Mouse (Mus musculus): ENCODE results near the gene Rab25. TPM values are rescaled to one million over a fixed set of nuclear protein-coding genes. Genes with fewer than 3 reads are reported as not detected.

Rab25 gene
- total RNA-seq, 2 experiments from 2014 or later: not detected

DNA sequence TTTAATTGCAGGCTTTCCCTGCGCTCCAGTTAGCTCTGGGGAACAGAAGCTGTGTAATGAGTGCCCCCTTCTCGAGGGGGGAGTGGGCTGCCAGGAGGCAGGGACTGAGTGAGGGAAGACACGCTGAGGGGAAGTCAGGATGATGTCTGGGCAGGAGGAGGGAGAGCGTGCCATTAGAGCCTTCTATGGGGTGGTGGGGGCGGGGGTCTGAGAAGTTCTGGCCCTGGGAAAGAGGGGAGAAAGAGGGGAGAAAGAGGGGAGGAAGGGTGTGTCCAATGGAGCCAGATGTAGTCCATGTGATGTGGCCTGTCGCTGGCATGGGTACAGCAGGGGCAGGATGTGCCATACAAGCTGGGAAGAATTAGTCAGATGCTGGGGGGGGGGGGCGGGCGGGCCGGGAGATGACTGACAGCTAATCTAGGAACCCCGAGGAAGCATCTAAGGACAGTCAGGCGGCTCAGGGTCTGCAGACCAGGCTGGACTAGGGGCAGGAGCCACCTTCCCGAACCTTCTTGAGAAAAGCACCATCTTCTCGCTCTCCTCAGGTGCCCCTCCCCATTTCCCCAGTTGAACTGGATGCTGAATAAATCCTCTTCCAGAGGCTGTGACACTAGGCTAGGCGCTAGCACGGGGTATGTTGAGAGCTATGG, 35.1 kb downstream of the Rab25 start:
- intact Hi-C loops (cut with DNase I): no loop called here
- DNase-seq (ENCODE audit: extremely low spot score in 1 of 2, low spot score in 2 of 2): no peak

DNA sequence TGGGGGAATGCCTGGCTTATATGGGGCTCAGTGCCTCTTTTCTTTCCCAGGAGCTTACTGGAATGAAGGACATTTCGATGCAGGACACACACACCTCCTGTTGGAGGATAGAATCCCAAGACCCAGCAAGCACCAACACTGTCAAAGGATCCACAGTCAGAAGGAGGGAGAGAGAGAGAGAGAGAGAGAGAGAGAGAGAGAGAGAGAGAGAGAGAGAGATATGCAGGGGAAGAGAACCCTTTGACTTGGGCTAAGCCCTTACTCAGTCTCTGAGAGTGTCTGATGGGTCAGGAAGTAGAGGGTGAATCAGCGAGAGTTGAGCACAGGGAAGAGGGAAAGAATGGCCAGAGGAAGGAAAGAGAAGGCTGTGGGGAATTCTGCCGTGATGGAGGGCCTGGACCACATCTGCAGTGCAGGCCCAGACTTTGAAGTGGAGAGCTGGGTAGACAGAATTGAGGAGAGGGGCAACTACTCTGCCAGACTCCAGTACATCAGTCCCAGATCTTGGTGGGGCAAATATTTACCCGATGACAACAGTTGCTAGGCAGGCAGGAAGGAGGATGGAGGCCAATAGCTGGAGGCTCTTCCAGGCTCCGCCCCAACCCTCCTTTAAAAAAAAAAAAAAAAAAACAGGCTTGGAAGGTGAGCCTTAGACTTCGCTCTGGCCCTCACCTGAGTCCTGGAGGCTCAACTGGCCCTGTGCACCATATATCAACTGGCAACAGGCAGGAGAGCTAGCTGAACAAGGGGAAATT, 35.8 kb downstream of the Rab25 start:
- intact Hi-C loops (cut with DNase I): no loop called here

DNA sequence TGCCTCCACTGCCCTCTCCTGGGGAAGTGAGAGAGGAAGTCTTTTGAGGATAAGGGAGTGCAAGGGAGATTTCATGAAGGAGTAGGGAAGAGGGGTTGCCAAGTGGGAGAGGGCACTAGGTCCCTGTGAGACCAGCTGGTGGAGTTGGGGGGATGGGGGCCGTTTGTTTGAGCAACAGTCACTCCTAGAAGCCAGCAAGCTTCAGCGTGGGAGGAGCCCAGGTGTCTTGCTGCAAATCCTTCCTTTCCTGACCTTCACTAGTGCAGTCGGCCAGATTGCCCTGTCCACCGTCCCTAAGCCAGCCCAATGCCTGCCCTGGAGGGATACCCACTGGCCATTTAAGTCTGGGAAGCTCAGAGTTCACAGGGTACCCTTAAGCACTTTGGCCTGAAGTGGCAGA, 36.5 kb downstream of the Rab25 start:
- no peak for DNase-seq (ENCODE audit: extremely low spot score in 1 of 2, low spot score in 2 of 2)
- intact Hi-C loops (cut with DNase I): no loop called here

More for the DNA sequence above, 35.8 kb downstream of the Rab25 start:
- DNase-seq (ENCODE audit: extremely low spot score in 1 of 2, low spot score in 2 of 2): no peak

DNA sequence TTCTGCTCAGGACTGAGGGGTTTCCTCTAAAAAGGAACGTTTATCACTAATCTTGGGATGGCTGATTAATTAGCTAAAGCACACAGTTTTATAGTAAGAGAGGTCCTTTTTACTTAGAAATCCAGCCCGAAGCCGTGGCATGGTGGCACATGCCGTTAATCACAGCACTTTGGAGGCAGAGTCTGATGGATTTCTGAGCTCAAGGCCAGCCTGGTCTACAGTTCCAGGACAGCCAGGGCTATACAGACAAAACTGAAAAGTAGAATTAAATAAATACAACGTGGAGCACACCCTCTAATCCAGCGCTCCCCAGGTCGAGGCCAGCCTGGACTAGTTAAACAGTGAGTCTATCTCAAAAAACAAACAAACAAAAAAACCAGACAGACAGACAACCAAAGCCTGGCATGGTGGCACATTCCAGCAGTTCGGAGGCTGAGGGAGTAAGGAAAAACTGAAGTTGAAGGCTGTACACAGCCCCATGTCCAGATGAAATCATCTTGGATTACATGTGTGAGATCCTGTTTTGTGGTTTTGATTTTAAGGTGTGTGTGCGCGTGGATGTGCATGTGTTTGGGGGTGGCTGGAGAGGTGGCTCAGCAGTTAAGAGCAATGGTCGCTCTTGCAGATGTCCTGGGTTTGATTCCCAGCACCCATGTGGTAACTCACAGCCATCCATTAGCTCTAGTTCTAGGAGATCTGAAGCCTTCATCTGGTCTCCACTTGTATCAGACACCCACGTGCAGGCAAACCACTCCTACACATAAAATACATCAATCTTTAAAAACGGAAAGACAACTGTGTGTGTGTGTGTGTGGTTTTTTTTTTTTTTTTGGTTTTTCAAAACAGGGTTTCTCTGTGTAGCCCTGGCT, 37.4 kb downstream of the Rab25 start:
- intact Hi-C loops (cut with DNase I): no loop called here
- DNase-seq (ENCODE audit: extremely low spot score in 1 of 2, low spot score in 2 of 2): no peak

DNA sequence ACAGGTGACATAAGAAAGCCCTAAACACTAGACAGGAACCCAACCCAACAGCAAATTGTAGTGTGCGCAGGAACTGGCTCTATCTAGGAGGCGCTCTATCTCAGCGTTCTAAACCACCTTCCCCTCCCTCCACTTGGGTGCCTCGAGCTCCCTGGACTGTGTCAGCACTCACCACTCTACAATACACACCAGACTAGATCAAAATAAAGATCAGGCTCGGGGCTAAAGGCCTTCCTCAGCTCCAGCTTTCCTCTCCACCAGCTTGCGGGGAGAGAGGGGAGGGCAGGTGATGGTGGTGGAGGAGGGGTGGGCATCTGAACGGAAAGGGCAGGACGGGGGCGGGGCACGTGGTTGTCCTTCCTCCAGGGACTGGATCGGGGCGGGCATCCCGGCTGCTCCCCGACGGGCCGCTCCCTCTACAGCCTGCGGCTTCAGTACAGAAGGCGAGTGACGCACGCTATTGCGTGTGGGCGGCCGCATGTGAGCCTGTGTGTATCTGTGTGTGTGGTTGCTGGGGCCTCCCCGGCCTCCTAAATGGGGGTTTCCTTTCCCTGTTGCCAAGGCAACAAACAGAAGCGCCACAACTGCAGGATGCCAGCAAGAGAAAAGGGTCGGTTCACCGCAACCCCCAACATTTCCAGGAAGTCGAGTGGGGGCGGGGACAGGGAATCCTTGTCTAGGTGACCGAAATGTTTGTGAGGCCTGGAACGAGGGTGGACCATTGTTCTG, 38.2 kb downstream of the Rab25 start, which contains the start of gene Lmna:
Gene Lmna (minus strand): TSS at position 265 of the 729 bp plus-strand sequence.
- DNase-seq (ENCODE audit: extremely low spot score in 1 of 2, low spot score in 2 of 2): peak; percentile 90 to 98
- intact Hi-C loops (cut with DNase I): no loop called here

DNA sequence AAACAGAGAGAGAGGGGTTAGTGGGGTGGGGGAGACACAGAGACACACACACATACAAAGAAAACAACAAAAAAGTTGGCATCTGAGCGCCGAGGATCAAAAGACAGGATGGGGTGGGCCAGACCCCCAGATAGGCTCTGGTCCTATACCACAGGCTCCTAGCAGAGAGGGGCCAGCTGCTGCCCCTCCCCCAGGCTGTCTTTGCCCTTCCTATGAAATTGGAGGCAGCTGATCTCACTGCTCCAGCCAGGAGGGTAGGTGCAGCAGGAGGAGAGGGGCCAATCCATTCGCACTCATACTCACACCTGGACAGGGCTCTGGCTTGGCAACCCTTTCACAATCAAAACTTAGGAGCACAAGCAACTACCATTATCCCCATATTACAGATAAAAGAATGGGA, 38.9 kb downstream of the Rab25 start:
- intact Hi-C loops (cut with DNase I): no loop called here

DNA sequence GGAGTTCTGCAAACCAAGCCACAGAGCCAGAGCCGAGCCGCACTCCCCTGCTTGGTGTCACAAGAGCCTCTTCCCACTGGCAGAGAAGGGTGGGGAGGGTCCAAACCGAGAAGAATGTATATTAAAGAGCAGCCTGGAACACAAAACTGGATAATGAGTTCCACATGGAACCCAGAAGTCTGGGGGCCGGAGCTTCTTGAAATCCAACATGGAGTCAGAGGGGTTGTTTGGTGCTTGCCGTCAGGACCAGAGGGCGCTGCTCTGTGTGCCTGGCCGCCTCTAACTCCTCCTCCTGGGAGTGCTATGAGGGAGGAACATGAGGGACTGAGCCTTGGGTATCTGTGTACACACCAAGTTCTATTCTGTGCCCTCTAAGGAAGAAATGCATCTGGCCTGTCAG, 42.3 kb downstream of the Rab25 start:
- intact Hi-C loops (cut with DNase I): no loop called here
- no peak for DNase-seq (ENCODE audit: extremely low spot score in 1 of 2, low spot score in 2 of 2)

More for the DNA sequence above, 38.9 kb downstream of the Rab25 start:
- no peak for DNase-seq (ENCODE audit: extremely low spot score in 1 of 2, low spot score in 2 of 2)

DNA sequence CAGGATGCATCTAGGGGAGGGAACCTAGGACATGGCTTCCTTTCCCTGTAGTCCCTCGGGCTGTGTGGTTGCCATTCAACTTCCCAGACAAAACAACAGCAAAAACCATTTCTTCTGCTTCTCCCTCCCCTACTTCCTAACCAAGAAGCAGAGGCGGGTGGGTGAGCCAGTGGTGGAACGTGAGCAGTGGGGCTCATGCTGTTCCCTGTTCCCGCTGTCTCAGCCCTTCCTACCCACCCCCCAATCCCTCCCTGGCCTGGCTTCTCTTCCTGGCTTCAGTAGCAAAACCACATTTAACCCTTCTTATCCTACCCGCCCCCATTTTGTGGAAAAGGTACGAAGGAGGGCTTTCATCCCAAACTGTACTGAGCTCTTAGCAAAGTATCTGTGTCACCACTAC, 43.0 kb downstream of the Rab25 start:
- DNase-seq (ENCODE audit: extremely low spot score in 1 of 2, low spot score in 2 of 2): no peak
- intact Hi-C loops (cut with DNase I): no loop called here

DNA sequence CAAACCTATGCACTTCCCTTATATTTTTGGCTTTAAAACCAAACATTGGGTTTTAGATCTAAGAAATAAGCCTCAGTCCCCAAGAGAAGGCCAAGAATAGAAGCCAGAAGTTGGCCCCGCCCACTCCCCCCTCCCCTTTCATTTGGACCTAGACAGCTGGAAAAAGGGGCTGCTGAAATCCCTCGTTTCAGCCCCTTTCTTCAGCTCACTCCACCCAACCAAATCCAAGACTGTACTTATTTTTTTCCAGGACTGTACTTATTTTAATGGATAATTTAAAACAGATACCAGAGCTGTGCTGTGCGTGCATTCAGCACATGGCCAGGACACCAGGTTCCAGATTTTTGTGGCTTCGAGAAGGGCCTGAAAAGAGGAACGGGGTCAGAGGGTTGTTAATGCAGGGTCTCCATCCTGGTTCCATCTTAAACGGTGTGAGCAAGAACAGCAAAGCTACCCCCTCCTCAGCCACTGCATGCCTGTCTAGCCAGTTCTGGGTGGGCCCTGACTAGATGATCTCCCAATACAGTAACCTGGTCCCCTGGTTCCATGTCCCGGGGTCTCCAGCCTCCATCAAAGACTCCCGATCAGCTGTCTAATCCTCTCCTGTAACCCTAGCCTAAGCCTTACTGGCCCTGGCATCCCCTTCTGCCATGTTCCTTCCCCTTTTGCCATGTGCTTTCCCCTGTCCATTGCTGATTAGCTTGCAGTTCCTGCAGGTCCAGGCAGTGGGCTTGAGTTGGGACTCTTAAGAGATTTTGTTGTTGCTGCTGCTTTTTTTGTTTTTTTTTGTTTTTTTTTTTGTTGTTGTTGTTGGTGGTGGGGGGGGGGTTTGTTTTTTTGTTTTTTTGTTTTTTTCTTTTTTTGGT, 44.0 kb downstream of the Rab25 start:
- intact Hi-C loops (cut with DNase I): no loop called here
- no peak for DNase-seq (ENCODE audit: extremely low spot score in 1 of 2, low spot score in 2 of 2)

DNA sequence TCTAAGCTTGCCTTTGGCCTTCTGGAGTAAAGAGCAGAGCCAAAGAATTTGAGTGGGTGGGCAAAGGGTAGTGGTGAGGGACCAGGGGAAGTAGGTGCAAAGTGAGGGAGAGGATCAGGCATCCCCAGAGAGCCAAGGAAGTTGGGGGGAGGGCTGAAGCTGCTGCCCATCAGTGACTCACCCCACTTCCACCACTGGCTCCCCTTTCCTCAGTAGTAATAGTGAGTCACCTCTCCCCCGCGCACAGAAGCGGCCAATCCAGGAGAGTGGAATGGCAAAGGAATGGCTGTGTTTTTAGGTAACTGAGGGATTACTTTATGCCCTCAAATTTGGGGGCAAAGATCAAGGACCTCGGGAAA, 44.6 kb downstream of the Rab25 start:
- intact Hi-C loops (cut with DNase I): no loop called here
- no peak for DNase-seq (ENCODE audit: extremely low spot score in 1 of 2, low spot score in 2 of 2)

DNA sequence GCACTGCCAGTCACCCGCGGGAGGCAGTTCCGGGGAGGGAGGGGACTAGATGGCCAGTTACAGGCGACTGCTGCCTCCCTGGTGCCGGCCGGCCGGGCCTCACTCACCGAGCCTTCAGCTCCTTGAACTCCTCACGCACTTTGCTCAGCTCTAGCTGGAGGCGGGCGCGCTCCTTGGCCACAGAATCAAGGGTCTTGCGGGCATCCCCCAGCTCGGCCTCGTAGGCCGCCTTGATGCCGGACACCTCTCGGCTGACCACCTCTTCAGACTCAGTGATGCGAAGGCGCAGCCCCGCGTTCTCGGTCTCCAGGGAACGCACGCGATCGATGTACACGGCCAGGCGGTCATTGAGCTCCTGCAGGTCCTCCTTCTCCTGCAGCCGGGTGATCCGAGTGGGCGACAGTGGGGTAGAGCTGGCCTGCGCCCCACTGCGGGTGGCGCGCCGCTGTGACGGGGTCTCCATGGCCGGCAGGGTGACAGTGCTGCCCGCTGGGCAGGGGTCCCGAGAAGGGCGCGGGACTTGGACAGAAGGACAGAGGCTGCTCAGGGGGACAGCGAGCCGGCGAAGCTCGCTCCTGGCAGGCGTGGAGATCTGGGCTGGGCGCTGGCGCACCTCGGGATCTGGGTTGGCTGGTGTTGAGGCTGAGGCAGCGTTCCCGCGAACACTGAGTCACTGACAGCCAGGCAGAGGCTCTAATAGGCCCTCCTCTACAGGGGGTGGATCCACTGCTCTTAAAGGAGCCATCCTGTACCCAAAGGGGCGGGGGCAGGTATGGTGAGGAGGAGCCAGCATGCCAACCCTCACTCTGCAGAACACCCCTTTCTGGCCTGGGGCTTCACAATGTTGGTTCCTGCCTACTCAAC, 45.2 kb downstream of the Rab25 start:
- intact Hi-C loops (cut with DNase I): no loop called here
- peak; percentile 86 to 91 for DNase-seq (ENCODE audit: extremely low spot score in 1 of 2, low spot score in 2 of 2)

DNA sequence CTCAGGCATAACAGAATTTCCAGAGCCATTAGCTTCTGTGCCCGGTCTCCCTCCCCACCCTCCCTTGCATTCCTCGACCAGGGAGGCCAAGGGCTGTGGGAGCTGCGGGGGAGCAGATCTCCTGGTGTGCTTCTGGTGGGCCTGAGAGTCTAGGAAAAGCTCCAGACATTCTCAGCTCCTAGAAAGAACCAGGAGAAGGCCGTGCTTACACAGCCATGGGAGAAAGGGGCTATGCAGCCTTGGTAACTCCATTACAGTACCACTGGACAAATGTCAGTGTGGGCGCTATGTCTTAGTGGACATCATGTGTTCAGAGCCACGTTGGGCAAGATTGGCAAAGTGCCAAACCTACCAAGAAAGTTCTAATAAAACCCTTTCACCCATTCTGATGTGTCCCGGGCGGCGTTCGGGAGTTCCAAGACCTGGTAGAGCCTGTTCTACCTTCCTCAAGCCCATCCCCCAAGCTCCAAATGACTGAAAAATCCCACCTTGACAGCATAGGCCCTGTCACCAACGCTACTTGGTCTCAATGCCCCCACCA, 46.0 kb downstream of the Rab25 start:
- intact Hi-C loops (cut with DNase I): no loop called here
- no peak for DNase-seq (ENCODE audit: extremely low spot score in 1 of 2, low spot score in 2 of 2)

DNA sequence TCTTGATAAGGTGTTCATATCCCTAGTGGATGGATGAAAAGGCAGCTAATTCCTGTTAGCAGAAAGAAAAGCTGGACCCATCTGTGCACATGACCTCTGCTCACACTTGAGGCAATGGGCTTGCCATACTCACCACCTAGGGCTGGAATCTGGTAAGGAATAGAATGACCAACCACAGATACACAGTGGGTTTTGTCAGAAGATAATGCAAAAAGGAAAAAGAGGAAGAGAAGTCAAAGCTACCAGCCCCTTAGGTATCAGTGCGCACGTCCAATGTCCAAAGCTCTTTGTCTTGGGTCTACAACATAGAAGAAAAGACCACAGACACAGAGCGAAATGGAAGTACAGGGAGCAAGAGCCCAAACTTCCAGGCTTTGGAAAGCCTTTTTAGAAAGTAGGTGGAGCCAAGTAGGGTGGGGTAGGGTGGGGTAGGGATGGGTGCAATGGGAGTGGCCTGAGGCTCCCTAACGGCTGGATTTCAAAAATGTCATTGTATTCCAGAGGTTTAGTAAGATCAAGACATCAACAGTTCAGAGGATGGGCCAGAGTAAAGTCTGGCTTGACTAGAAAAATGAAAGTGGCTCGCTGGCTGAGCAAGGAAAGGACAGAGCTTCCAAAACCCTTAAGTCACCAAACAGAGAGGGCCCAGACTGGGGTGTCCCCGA, 46.6 kb downstream of the Rab25 start:
- intact Hi-C loops (cut with DNase I): no loop called here
- no peak for DNase-seq (ENCODE audit: extremely low spot score in 1 of 2, low spot score in 2 of 2)

DNA sequence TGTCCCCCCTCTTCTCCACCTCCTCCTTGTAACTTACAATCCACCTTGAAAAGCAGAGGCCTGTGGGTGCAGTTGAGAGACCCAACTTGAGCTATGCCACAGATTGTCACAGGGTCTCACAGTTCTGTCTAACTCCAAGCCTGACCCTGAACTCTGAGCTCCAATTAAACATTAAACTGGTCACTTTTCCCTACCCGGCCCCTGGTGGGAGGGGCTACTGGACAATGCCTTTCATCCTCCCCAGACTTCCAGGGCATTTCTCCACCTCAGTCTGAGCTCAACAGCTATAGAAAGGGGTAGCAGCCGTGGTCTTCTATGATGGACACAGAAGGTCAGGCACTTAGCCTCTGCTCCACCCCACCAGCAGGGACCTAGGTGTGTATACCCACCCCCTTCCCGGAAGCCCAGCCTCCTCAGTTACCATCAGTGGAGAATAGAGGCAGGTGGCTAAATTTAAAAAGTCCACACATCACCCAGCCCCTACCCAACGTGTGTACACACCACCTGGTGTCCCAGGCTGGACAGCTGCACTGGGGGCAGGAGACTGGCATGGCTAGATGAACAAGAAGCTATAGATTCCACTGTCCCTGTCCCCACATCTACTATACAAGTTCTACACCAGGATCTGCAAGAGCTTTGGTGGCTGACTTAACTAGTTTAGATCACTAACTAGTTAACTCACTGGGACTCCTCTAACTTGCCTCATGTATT, 47.3 kb downstream of the Rab25 start:
- intact Hi-C loops (cut with DNase I): no loop called here
- DNase-seq (ENCODE audit: extremely low spot score in 1 of 2, low spot score in 2 of 2): no peak

DNA sequence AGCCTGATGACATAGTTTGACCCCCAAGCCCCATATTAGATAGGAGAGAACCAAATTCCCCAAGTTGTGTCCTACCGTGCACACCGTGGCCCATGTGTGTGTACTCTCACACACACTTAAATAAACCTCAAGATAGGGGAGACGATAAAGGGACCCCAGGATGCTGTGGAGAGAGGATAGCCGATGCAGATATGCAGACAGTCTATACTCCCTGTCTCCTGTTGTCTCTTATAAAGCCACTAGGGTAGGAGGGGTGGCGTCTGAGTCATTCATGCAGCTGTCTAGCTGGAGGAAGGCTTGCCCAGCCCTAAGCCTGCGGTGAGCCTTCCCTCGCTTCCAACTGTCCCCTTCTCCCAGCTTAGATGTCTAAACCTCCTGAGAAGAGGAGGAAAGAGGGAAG, 48.0 kb downstream of the Rab25 start:
- intact Hi-C loops (cut with DNase I): no loop called here
- no peak for DNase-seq (ENCODE audit: extremely low spot score in 1 of 2, low spot score in 2 of 2)

DNA sequence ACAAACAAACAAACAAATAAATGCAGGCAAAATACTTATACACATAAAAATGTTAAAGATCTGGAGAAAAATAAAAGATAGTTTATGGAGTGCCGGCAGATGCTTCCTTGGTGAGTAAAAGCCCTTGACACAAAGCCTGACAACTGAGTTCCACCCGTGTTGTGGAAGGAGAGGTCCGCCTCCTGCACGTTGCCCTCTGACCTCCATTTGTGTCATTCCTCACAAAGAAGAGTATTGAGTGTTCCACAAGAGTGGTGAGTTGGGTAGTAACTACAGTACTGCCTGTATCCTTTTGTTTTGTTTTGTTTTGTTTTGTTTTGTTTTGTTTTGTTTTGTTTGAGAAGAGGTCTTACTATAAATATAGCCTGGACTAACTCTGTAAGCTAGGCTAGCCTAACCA, 48.5 kb downstream of the Rab25 start:
- intact Hi-C loops (cut with DNase I): no loop called here
- DNase-seq (ENCODE audit: extremely low spot score in 1 of 2, low spot score in 2 of 2): no peak

Measured in left cerebral cortex, postnatal 10 days (tissue).